Mouse (Mus musculus) liver, embryonic 12.5 days (tissue): ENCODE measurements around the gene Gm9008. TPM values are rescaled to one million over a fixed set of nuclear protein-coding genes. Genes with fewer than 3 reads are reported as not detected.
"Not testable (repeated sequence)": the region's sequence is repeated elsewhere in the genome, so short reads cannot be mapped to it uniquely, and the experiment has no call there.

ENCODE experiments used
- ATAC-seq: fragments of 200-750 bp; cut with Nextera tagmentation; 2 replicates; pipeline ENCODE4 v1.8.0; 2017; ENCODE audit warnings: moderate number of reproducible peaks, mild to moderate bottlenecking, moderate library complexity
- H3K27ac ChIP-seq: fragments of 300-500 bp; sonication (generic); 2 replicates; pipeline ENCODE4 v1.5.1; 2016; ENCODE audit warnings: mild to moderate bottlenecking
- H3K27me3 ChIP-seq: fragments of 300-500 bp; sonication (generic); replicated peaks from 2 replicates; pipeline ENCODE4 v1.6.1; 2016; ENCODE audit warnings: mild to moderate bottlenecking, moderate library complexity
- H3K36me3 ChIP-seq: fragments of 300-500 bp; sonication (generic); 2 replicates; pipeline ENCODE4 v1.6.1; 2016; ENCODE audit warnings: mild to moderate bottlenecking, moderate library complexity
- H3K4me1 ChIP-seq: fragments of 300-500 bp; sonication (generic); 2 replicates; pipeline ENCODE4 v1.6.1; 2016
- H3K4me2 ChIP-seq: fragments of 300-500 bp; sonication (generic); 2 replicates; pipeline ENCODE4 v1.6.1; 2016; ENCODE audit warnings: mild to moderate bottlenecking, moderate library complexity
- H3K4me3 ChIP-seq: fragments of 300-500 bp; sonication (generic); 2 replicates; pipeline ENCODE4 v1.5.1; 2016; ENCODE audit warnings: mild to moderate bottlenecking, moderate library complexity
- H3K9ac ChIP-seq: fragments of 300-500 bp; sonication (generic); 2 replicates; pipeline ENCODE4 v1.6.1; 2016; ENCODE audit warnings: mild to moderate bottlenecking, moderate library complexity
- H3K9me3 ChIP-seq: fragments of 300-500 bp; sonication (generic); replicated peaks from 2 replicates; pipeline ENCODE4 v1.6.1; 2016; ENCODE audit warnings: mild to moderate bottlenecking, moderate library complexity
- WGBS: fragments of 180-500 bp; shearing (Covaris S2); methylation state at CpG from one replicate; pipeline ENCODE4 v1.1.7; 2016; ENCODE audit not compliant: insufficient replicate concordance; 5-methylcytosine and 5-hydroxymethylcytosine counted together
- polyA plus RNA-seq: library from polyadenylated mRNA; unstranded; fragments of >200 nt; fragmentation: Nextera tagmentation; extraction: Ambion mirVana; gene quantifications from 2 replicates; pipeline ENCODE4 v1.2.1, GENCODE M21; 2016

Gm9008 gene
- polyA plus RNA-seq = 0.11 and 0.14 TPM in 2 replicates

DNA sequence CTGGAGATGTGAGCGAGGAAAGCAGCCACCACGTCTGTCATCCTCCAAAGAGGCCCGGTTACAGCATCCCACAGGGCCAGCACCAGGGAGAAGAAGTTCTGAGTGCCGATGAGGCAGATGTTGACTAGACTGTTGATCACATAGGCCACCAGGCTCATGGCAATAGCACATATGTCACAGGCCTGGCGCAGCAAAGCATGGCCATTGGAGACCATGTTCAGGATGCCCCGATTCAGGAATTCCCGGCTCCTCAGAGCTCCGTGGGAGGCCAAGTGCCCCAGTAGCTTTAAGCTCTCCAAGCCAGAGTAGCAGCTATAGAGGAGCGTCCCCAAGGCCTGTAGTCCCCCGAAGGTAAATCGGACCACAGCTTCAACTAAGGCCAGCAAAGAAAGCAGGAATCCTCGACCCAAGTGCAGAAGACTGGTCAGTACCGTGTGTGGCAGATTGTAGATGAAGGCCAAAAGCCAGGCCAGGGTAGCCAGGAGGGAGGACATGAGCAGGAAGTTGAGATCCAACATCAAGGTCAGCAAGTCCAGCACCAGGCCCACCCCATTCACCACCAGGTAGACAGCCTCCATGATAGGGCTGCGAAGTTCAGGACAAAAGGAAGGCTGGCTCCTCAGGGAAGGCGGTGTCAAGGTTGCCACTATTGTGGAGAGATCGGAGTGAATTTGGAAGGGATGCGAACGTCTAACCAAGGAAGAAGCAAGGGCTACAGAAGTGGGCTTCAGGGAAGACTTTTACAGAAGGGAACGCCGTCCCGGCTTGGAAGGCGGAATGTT lies at the start of gene Gm9008:
TSS of gene Gm9008 (minus strand) at position 731 of the 782 bp plus-strand sequence.
- not testable (repeated sequence) for H3K4me1 ChIP-seq, H3K9ac ChIP-seq, H3K27me3 ChIP-seq, H3K4me3 ChIP-seq, H3K27ac ChIP-seq, H3K4me2 ChIP-seq, ATAC-seq, H3K9me3 ChIP-seq, H3K36me3 ChIP-seq
- 78% methylated on average over 18 of the region's 22 CpGs for WGBS

- no peaks in the 10 kb centered on the region for H3K36me3 ChIP-seq
- ATAC-seq = no peak
- WGBS = 70% methylated on average over 4 of the region's 4 CpGs
- no peaks in the 10 kb centered on the region for H3K4me1 ChIP-seq
- no peaks in the 10 kb centered on the region for H3K27me3 ChIP-seq
- H3K9ac ChIP-seq = no peak overlapping the region
- H3K9me3 ChIP-seq = no peaks in the 10 kb centered on the region
- no peak overlapping the region for H3K4me3 ChIP-seq
- H3K27ac ChIP-seq = no peak overlapping the region
- no peak overlapping the region for H3K4me2 ChIP-seq
These were observed 24.5 kb upstream of the Gm9008 start for GRCm38 (mm10) chr6:76521975-76522641.

- Histone ChIP-seq H3K4me3 (no peak overlapping the region), H3K36me3 (no peaks in the 10 kb centered on the region), H3K9ac (no peak overlapping the region), H3K9me3 (no peaks in the 10 kb centered on the region), H3K27ac (no peak overlapping the region), H3K27me3 (no peaks in the 10 kb centered on the region), H3K4me2 (no peak overlapping the region), H3K4me1 (no peaks in the 10 kb centered on the region)
- ATAC-seq = no peak
These were observed 12.6 kb upstream of the Gm9008 start for GRCm38 (mm10) chr6:76510200-76510599.

DNA sequence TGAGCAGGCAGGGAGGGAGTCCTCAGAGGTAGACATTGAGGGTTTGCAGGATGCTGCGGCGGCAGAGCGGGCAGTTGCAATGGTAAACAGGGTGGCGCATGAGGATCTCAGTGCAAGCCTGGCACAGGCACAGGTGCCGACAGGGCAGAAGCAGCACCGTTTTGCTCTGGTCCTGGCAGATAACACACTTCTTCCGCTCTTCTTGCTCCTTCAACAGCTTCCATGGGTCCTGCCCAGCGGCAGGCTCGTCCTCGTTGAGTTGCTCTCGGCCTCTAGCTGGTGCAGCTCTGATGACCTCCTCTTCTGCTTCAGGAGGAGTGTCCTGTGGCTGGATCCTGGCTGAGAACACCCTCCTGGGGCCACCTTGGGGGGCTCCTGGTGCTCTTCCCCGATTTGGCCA lies 1.2 kb downstream of the Gm9008 start:
- not testable (repeated sequence) for H3K27ac ChIP-seq, ATAC-seq, H3K27me3 ChIP-seq, H3K36me3 ChIP-seq, H3K9me3 ChIP-seq, H3K4me2 ChIP-seq, H3K4me3 ChIP-seq, H3K4me1 ChIP-seq, H3K9ac ChIP-seq
- 72% methylated on average over 9 of the region's 12 CpGs for WGBS

- Histone ChIP-seq H3K4me1 (no peaks in the 10 kb centered on the region), H3K4me3 (no peak overlapping the region), H3K27ac (no peak overlapping the region), H3K36me3 (no peaks in the 10 kb centered on the region), H3K27me3 (no peaks in the 10 kb centered on the region), H3K9me3 (no peaks in the 10 kb centered on the region), H3K4me2 (no peak overlapping the region), H3K9ac (no peak overlapping the region)
- no peak for ATAC-seq
- WGBS = 35% methylated on average over 2 of the region's 2 CpGs
These were observed 29.4 kb downstream of the Gm9008 start for GRCm38 (mm10) chr6:76468194-76468593.
